Mouse (Mus musculus): ENCODE data around the gene Odf3l2. TPM values are rescaled to one million over a fixed set of nuclear protein-coding genes. Genes with fewer than 3 reads are reported as not detected.

Odf3l2 gene
- polyA plus RNA-seq, 1 experiment = not detected

DNA sequence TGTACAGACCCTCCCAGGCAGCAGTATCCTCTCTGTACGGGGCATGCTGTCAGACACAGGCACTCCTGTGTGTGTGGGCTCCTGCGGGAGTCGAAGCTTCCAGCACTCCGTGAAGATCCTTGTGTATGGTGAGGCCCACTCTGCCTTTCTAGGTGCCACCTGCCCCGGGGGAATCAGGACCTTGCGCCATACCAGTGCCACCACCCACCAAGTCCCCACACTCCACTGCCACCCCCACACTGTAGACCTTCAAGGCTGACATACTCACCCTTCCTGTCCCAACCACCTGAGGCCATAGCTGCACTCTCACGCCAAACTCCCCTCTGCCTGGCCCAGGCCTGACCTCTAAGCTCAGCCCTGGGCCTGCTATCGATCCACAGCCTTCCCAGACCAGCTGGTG, 19.5 kb upstream of the Odf3l2 start:
- TF ChIP-seq POLR2A (IDR thresholded peaks at IDR 0.05; ENCODE audit: insufficient read depth, low read depth, low read length) = no peak
- no peak for TF ChIP-seq CTCF (IDR thresholded peaks at IDR 0.05; ENCODE audit: insufficient read depth, low read depth, low read length)

DNA sequence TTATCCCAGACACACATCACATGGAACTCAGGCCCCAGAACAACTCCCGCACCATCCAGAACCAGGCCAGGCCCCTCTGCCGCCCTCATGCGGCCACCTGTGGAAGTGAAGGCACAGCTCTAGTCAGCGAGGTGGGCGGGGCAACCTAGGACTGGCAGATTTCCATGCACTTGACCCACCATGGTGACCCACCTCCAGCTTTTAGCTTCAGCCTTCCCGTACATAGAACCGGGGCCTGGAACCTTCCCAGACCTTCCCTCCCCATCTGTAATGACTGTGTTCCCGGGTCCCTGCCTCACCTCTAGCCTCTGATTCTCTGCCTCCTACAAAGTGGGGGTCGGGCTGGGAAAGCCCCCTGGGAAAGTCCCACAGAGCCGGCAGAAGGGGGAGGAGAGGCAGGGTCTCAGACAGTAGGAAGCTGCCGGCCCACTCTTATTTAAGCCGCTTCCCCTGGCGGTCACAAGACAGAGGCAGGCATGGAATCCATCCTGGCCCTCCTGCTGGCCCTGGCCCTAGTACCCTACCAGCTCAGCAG, 18.7 kb upstream of the Odf3l2 start, which contains the start of gene Madcam1:
Gene Madcam1, plus strand, starts transcription at position 429 of the 535 bp plus-strand sequence.
- peaks cover 8% of the 10 kb centered on the region for H3K4me1 ChIP-seq (ENCODE audit: control insufficient read depth, insufficient read depth, low read length)
- H3K4me3 ChIP-seq (ENCODE audit: insufficient read depth, low read depth, low read length) = no peak within 1 kb of the TSS
- WGBS = 12% methylated on average over 13 of the region's 13 CpGs
- TF ChIP-seq POLR2A (IDR thresholded peaks at IDR 0.05; ENCODE audit: insufficient read depth, low read depth, low read length) (no peak), CTCF (IDR thresholded peaks at IDR 0.05; ENCODE audit: insufficient read depth, low read depth, low read length) (peak; percentile 84)
- no peak within 1 kb of the TSS for H3K27ac ChIP-seq (ENCODE audit: insufficient read depth, low read depth, low read length)

More for the DNA sequence above, 19.5 kb upstream of the Odf3l2 start:
- no peak overlapping the region for H3K27ac ChIP-seq (ENCODE audit: insufficient read depth, low read depth, low read length)
- 88% methylated on average over 8 of the region's 8 CpGs for whole genome bisulfite sequencing
- H3K4me3 ChIP-seq (ENCODE audit: insufficient read depth, low read depth, low read length) = no peak overlapping the region
- H3K4me1 ChIP-seq (ENCODE audit: control insufficient read depth, insufficient read depth, low read length) = peaks cover 9% of the 10 kb centered on the region

DNA sequence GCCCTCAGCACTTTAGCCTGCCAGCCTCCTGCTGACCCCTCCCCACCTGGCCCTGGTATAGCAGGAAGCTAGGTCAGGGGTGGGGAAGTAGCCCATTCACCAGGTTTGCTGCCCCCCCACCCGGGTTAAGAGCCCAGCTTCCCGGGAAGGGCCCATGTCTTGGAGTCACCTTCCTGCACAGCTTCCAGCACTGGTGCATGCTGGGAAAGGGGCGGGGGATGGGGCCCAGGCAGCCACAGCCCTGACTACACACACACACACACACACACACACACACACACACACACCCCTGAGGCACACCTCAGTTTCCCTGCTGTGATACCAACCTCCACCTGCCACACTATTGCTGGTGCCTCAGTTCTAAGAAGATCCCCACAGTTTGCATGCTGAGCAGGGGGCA, 16.3 kb upstream of the Odf3l2 start:
- peaks cover 5% of the 10 kb centered on the region; the same call in 1 of the 2 replicates for H3K4me1 ChIP-seq (ENCODE audit: control insufficient read depth, insufficient read depth, low read length)
- 62% methylated on average over 3 of the region's 3 CpGs for WGBS
- H3K27ac ChIP-seq (ENCODE audit: insufficient read depth, low read depth, low read length) = no peak overlapping the region
- no peak overlapping the region for H3K4me3 ChIP-seq (ENCODE audit: insufficient read depth, low read depth, low read length)
- TF ChIP-seq CTCF (IDR thresholded peaks at IDR 0.05; ENCODE audit: insufficient read depth, low read depth, low read length) = no peak
- no peak for TF ChIP-seq POLR2A (IDR thresholded peaks at IDR 0.05; ENCODE audit: insufficient read depth, low read depth, low read length)

DNA sequence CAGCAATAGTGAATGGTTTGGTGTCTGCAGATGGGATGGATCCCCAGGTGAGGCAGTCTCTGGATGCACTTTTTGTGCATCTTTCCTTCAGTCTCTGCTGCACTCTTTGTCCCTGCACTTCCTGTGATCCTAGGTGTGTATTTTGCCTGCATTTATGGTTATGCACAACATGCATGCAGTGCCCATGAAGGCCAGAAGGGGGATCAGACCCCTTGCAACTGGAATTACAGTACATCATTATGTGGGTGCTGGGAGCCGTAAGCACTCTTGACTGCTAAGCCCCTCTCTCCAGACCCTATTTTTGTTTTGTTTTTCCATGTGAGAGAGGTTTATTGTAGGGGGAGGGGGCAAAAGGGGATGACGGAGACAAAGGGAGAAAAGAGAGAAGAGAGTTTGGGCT, 14.8 kb upstream of the Odf3l2 start:
- no peak for TF ChIP-seq POLR2A (IDR thresholded peaks at IDR 0.05; ENCODE audit: insufficient read depth, low read depth, low read length)
- TF ChIP-seq CTCF (IDR thresholded peaks at IDR 0.05; ENCODE audit: insufficient read depth, low read depth, low read length) = no peak
- H3K4me3 ChIP-seq (ENCODE audit: insufficient read depth, low read depth, low read length) = no peak overlapping the region
- peaks cover 11% of the 10 kb centered on the region for H3K4me1 ChIP-seq (ENCODE audit: control insufficient read depth, insufficient read depth, low read length)
- no peak overlapping the region for H3K27ac ChIP-seq (ENCODE audit: insufficient read depth, low read depth, low read length)
- WGBS = 62% methylated on average over 2 of the region's 2 CpGs

DNA sequence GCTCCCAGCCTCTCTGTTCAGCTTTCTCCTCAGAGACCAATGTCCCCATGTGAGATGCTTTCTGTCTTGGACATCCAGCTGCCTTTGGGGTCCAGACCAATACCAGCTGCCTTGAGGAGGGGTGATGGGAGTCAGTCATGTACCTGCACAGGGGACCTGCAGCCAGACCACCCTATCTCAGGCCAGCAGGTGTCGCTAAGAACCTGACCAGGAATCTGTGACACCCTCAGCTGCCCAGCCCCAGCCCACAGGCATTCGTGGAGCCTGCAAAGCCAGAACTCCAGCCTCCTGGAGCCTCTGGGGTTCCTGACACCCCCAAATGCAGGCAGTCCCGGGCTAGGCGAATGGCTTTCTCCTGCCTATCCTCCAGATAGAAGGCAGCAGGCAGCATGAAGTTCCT, 13.3 kb upstream of the Odf3l2 start:
- no peak overlapping the region for H3K27ac ChIP-seq (ENCODE audit: insufficient read depth, low read depth, low read length)
- no peak for TF ChIP-seq POLR2A (IDR thresholded peaks at IDR 0.05; ENCODE audit: insufficient read depth, low read depth, low read length)
- no peak for TF ChIP-seq CTCF (IDR thresholded peaks at IDR 0.05; ENCODE audit: insufficient read depth, low read depth, low read length)
- peaks cover 11% of the 10 kb centered on the region for H3K4me1 ChIP-seq (ENCODE audit: control insufficient read depth, insufficient read depth, low read length)
- no peak overlapping the region for H3K4me3 ChIP-seq (ENCODE audit: insufficient read depth, low read depth, low read length)
- WGBS = 32% methylated on average over 4 of the region's 4 CpGs

DNA sequence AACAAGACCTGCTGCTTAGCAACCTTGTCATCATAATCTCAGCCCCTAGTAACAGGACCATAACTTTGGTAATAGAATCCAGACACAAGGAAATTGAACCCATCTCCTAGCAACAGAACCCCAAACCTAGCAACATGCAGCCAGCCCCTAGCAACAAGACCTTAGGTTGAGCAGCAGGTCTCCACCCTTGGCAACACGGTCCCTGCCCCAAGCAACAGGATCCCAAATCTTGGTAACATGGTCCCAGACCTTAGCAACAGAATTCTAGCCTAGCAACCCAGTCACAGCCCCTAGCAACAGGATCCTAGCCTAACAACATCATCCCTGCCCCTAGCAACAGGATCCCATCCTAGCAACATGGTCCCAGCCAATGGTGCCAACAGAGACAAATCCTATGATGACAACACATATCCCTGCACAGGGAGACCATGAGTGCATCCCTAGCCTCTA, 9.4 kb upstream of the Odf3l2 start:
- WGBS = 16% methylated on average over 1 of the region's 1 CpGs
- H3K4me1 ChIP-seq (ENCODE audit: control insufficient read depth, insufficient read depth, low read length) = peaks cover 11% of the 10 kb centered on the region
- H3K4me3 ChIP-seq (ENCODE audit: insufficient read depth, low read depth, low read length) = no peak overlapping the region
- TF ChIP-seq CTCF (IDR thresholded peaks at IDR 0.05; ENCODE audit: insufficient read depth, low read depth, low read length) (no peak), POLR2A (IDR thresholded peaks at IDR 0.05; ENCODE audit: insufficient read depth, low read depth, low read length) (no peak)
- H3K27ac ChIP-seq (ENCODE audit: insufficient read depth, low read depth, low read length) = peak overlapping the region; percentile 89

DNA sequence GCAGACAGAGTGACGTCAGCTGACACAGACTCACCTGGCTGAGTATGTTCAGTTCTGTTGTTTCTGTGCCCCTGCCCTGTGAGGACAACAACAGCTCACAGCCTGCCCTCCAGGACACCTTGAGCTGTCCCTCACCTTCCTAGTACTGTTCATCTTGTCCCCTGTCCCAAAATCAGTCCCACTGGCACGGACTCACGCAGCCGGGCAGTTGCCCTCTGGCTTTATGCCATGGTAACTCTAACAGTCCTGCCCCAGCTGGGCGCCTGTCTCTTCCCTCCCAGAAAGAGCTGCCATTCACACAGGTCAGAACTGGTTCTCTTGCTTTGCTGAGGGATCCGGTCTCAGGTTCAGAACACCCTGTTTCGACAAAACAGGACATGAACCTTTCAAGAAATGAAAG, 7.3 kb upstream of the Odf3l2 start:
- 81% methylated on average over 7 of the region's 7 CpGs for WGBS
- H3K27ac ChIP-seq (ENCODE audit: insufficient read depth, low read depth, low read length) = no peak overlapping the region
- H3K4me1 ChIP-seq (ENCODE audit: control insufficient read depth, insufficient read depth, low read length) = peaks cover 11% of the 10 kb centered on the region
- TF ChIP-seq CTCF (IDR thresholded peaks at IDR 0.05; ENCODE audit: insufficient read depth, low read depth, low read length) (no peak), POLR2A (IDR thresholded peaks at IDR 0.05; ENCODE audit: insufficient read depth, low read depth, low read length) (no peak)
- no peak overlapping the region for H3K4me3 ChIP-seq (ENCODE audit: insufficient read depth, low read depth, low read length)

DNA sequence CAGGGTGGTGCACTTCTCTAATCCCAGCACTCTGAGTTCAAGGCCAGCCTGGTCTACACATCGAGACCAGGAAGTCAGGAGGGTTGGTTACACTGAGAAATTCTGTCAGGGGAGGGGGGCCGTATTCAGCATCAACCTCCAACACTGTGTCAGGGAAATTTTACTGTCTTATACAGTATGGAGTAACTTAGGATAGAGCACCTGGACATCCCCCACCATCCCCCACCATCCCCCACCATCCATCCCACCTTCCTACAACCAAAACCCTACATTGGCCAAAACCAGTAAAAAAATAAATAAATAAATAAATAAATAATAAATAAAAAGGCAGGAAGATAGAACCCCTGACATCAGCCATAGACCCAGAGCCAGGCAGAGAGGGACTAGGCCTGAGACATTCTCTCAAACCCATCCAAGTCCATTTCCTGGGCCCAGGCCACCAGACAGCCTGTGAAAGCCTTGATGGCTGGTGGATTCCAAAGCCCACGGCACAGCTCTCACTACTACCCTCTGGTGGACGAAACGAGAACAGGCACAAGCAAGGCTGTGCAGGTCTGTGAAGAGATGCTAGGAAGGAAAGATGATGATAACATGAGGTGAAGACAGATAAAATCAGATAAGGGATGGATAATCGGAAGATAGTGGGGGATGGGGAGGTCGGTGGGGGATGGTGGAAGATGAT, 3.7 kb upstream of the Odf3l2 start:
- no peak overlapping the region for H3K4me3 ChIP-seq (ENCODE audit: insufficient read depth, low read depth, low read length)
- H3K4me1 ChIP-seq (ENCODE audit: control insufficient read depth, insufficient read depth, low read length) = no peaks in the 10 kb centered on the region
- WGBS = 32% methylated on average over 7 of the region's 7 CpGs
- no peak overlapping the region for H3K27ac ChIP-seq (ENCODE audit: insufficient read depth, low read depth, low read length)
- TF ChIP-seq POLR2A (IDR thresholded peaks at IDR 0.05; ENCODE audit: insufficient read depth, low read depth, low read length) = no peak
- TF ChIP-seq CTCF (IDR thresholded peaks at IDR 0.05; ENCODE audit: insufficient read depth, low read depth, low read length) = peak; percentile 84

DNA sequence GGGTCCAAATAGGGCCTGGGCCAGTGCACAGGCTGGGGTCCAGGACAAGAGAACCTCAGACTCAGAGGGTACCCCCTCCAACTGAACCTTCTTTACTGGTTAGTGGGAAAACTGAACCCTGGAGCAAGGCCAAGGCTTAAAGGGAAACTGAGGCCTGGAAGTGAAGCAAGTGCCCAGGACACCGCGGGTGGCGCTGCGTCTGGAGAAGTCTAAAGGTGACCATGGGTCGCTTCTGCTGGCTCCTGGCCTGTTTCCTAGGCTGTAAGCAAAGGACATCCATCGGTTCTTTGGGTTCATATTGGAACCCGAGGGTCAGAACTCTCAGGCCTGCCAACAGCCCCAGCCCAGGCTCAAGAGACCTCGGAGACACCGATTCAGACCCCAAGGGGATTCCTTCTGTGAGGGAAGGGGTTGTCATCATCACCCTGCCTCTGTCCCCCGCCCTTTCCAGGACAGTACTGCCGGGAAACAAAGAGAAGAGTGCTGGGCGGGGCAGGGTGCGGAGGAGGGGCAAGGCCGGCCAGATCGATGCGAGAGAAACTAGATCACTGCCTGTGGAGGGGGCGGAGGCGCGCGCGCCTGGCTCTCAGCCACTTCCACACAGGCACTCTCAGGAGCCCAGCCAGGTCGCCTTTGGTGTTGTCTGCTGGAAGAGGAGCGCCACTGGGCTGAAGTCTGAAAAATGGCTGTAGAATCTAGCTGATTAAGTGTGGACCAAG, 6.9 kb downstream of the Odf3l2 start:
- Histone ChIP-seq H3K27ac (ENCODE audit: insufficient read depth, low read depth, low read length) (0 out of 2 replicates have a peak overlapping the region, but pooled peaks have one; percentile 77), H3K4me1 (ENCODE audit: control insufficient read depth, insufficient read depth, low read length) (peaks cover 24% of the 10 kb centered on the region), H3K4me3 (ENCODE audit: insufficient read depth, low read depth, low read length) (no peak overlapping the region)
- TF ChIP-seq CTCF (IDR thresholded peaks at IDR 0.05; ENCODE audit: insufficient read depth, low read depth, low read length) (no peak), POLR2A (IDR thresholded peaks at IDR 0.05; ENCODE audit: insufficient read depth, low read depth, low read length) (no peak)
- 14% methylated on average over 23 of the region's 23 CpGs for WGBS

Data from olfactory bulb, adult 2 months (tissue).